Mouse (Mus musculus): ENCODE results near the gene Tlk2.

Gene Tlk2

GRCm38 (mm10) chr11:105164516-105165510, 13.8 kb upstream of the Tlk2 start:
- no peak for DNase-seq

GRCm38 (mm10) chr11:105166780-105167179, 11.8 kb upstream of the Tlk2 start:
- no peak for DNase-seq

DNA sequence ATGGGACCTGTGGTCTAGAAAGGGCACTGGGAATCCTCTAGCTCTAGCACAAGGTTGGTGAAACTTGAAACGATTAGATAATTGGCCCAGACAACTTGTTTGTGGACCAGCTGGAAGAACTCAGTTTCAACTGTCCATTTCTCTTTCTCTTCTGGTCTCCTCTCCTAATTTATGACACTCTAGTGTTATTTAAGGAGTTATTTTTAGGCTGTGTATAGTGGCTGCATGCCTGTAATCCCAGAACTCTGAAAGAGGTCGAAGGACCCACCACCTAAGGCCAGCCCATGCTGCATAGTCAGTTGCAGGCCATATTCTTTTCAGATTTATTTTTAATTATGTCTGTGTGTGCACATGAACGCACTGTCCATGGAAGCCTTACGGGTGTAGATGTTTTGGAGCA, 916 bp downstream of the Tlk2 start:
- no peak for DNase-seq

DNA sequence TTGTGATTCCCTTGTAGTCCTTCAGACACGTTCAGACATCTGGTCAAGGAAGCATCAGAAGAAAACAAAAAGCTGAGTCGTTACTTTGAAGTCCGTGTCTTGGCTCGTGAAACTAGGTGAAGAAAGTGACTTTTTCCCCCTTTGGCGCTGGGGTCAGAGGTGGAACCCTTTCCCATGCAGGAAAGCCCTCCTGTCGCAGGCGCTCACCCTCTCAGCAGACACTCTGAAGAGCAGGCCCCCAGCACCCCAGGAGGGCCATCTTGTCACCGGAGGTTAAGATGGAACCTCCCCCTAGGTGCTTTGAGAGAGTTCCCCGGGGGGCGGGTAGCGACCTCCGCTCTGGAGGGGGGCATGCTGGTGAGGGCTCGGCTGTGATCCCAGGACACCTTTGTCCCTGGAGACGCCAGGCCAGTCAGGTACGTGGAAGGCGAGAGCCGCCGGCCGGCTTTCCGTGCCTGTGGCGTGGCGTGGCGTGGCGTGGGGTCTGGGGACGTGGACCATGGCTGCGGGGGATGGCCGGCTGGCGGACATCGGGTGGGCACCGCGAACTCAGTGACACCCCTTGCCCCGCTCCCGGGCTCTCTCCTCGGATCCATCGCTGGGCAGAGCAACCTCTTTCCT, 2.0 kb downstream of the Tlk2 start:
- peak; percentile 38 for DNase-seq

- peak; percentile 98 for DNase-seq
Observed at GRCm38 (mm10) chr11:105181126-105181637, 2.6 kb downstream of the Tlk2 start.

DNA sequence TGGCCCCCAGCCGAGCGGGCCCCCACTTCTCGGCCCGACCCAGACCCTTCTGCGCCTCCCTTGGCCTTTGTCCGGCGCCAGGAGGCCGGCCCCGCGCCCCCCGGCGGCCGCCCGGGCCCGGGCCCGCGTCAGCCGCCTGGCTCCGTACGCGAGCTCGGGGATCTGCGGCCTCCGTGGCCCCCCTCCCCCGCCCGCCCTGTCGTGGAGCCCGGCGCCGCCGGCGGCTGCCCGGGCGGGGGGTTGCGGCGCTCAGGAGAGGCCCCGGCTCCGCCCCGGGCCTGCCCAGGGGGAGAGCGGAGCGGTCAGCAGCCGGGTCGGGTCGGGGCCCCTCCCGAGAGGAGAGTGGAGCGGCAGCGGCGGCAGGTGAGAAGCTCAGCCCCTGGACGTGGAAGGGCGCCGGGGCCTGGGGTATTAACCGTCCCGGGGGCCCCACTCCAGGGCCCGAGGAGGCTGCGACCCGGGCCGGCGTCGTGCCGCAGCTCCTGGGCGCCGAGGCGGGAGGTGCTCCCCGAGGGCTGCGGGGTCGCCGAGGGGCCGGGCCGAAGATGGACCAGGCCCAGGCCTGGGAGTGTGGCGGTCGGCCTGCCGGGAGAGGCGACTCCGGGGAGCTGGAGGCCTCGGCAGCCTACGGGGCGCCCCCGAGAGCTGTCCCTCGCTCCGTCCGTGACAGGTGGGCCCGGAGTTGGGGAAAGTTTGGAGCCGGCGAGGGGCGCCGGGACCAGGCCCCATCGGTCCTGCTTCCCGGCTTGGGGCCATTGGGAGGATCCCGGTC, 3.3 kb downstream of the Tlk2 start:
- peak; percentile 38 for DNase-seq

DNA sequence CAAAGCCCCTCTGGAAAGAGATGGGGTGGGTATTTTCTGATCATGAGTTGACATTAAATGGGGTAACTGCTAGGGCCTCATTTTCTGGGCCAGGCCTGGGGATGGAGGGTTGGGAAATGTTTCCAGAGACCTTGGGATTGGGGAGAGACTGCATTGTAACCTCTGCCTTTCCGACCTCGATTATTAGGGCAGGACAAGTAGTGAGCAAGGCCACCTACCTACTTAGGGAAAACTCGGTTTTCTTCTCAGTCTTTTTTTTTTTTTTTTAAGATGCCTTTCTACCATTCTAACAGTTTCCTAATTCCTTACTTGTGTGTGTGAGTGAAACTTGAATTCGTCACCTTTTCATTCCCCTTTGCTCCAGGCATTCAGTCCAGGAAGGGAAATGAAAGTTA, 3.9 kb downstream of the Tlk2 start:
- DNase-seq = no peak

DNA sequence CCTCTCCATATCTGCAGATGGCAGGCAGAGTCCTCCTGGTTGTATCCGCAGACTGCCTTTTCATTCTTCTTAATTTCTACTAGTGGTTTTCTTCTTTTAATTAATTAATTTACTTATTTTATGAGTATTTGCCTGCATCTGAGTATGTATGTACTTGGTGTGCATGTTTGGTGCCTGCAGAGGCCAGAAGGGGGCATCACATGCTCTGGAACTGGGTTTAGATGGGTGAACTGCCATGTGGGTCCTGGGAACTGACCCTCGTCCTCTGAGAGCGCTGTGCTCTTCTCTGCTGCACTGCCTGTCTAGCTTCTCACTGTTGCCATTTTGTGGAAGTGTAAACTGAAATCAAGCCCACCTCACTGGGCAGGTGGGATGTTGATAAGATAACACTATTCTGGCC, 6.1 kb downstream of the Tlk2 start:
- no peak for DNase-seq

GRCm38 (mm10) chr11:105192186-105192585, 13.6 kb downstream of the Tlk2 start:
- DNase-seq = no peak

DNA sequence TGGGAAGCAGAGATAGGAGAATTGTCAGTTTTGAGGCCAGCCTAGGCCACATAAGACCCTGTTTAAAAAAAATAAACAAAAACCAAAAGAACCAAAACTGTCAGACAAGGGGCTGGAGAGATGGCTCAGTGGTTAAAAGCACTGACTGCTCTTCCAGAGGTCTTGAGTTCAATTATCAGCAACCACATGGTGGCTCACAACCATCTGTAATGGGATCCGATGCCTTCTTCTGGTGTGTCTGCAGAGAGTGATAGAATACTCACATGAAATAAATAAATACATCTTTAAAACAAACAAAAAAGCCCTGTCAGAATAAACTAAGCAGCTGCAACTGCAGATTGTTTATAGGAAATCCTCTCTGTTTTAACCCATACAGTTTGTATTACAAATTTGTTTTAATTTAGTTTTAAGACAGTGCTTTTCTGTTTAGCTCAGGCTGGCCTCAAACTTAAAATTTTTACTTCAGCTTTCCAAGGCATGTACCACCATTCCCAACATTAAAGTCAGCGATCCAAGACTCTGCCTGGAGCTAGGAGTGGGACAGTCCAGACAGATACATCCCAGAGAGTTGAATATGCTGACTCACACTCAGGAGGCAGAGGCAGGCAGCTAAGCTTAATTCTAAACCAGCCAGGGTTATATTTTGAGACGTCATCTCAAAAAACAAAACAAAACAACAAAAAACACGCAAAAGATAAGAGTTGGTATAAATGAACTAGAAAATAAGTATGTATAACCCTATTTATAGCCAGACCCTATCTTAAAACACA, 18.5 kb downstream of the Tlk2 start:
- no peak for DNase-seq

GRCm38 (mm10) chr11:105202403-105202802, 23.8 kb downstream of the Tlk2 start:
- DNase-seq = no peak

DNA sequence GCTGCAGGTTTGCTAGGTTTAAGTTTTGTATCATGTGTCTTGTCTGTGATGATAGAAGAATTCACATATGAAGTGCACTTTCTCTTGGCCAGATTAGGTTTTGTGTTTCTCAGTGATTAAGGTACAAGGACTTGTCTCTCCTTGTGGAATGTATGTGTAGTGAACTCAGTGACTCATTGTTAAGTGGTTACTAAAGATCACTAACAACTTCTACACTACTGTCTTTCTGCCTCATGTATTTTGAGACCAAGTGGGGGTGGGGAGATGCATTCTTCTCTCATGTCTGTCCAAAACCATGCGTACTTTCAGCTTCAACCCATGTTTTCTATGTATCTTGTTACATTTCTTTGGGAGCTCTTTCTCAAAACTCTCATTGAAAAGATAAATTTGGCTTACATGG, 31.4 kb downstream of the Tlk2 start:
- DNase-seq = no peak

DNA sequence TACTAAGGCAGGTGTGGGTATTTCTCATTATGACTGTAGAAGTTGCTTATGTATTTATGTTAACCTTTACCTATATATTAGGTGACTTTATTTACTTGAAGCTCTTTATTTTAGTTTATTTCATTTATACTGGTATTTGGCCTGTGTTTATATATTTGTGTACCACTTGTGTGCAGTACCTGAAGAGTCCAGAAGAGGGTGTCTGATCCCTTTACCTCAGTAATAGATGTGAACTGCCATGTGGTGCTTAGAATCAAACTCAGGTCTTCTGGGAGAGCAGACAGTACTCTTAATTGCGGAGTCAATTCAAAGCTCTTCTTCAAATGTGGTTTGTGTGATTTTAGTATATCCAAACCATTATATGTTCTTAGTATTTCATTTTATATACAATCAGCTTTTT, 35.6 kb downstream of the Tlk2 start:
- DNase-seq = no peak

DNA sequence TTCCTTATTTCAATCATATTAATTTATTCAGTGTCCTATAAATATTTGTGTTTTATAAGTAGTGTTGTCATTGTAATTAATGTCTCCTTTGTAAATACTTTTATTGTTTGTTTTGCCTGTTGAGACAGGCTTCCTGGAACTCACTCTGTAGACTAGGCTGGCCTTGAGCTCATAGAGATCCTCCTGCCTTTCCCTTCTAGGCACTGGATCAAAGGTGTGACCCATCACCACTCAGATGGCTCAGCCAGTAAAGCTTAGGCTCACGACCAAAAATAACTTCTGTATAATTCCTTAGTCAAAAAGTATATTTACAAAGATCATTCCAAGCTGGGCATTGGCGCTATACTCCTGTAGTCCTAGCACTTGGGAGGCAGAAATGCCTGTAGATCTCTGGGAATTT, 39.2 kb downstream of the Tlk2 start:
- DNase-seq = no peak

- no peak for DNase-seq
Observed at GRCm38 (mm10) chr11:105234501-105234900, 55.9 kb downstream of the Tlk2 start.

DNA sequence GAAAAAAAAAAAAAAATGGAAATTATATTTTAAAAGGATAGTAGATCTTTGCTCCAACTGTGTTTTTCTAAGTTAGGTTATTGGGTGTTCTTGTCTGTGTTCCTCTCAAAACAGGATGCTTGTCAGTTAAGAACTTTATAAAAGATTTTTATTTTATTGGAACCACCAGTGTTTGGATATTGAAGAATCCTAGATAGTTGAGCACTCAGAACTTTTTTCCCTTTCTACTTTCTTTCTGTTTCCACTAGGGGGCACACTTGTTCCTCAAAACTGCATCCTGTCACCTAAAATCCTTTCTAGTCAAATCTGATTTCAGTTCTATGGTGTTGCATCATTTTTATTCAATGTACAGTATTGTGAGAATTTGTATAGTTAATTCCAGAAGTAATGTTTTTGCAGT, 62.4 kb downstream of the Tlk2 start:
- DNase-seq = no peak

DNA sequence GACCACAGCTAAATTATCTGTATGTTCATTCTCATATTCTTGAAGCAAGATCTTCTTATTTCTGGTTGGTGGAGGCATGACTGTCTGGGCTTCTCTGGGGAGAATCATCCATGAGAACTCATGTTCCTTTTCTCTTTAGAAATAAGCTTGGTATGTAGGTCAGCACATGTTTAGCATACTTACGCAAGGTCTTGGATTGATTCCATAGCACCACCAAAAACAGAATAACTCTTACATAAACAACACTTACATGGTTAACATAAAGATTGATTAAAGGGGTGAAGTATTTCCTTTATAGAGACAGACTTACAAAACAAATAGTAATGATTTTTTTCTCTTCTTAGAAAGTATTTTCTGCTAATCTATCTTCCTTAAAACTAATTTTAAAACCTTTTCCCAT, 67.8 kb downstream of the Tlk2 start:
- no peak for DNase-seq

GRCm38 (mm10) chr11:105246785-105247184, 68.2 kb downstream of the Tlk2 start:
- no peak for DNase-seq

GRCm38 (mm10) chr11:105247321-105247720, 68.7 kb downstream of the Tlk2 start:
- DNase-seq = no peak

DNA sequence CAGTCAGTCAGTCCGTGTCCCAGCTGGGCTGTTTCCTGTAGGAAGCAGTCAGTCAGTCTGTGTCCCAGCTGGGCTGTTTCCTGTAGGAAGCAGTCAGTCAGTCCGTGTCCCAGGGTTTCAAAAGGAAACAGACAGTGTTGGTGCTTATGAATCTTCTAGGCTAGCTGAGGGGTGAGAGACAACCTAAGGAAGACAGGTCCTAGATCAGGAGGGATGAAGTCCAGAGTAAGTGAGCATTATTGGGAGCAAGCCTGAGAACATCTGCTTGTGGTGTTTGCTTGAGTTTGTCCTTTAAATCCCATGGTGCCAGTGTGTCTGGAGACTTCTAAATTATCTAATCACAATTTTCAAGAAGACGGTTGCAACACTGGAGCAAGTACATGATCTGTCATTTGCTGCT, 81.1 kb downstream of the Tlk2 start:
- no peak for DNase-seq

- DNase-seq = no peak
Observed at GRCm38 (mm10) chr11:105261116-105261515, 82.5 kb downstream of the Tlk2 start.

- DNase-seq = no peak
Observed at GRCm38 (mm10) chr11:105261601-105262351, 83.2 kb downstream of the Tlk2 start.
